Mouse (Mus musculus) limb, embryonic 10.5 days (tissue): Measurements from ENCODE around the gene Elovl4. TPM values are rescaled to one million over a fixed set of nuclear protein-coding genes. Genes with fewer than 3 reads are reported as not detected.
A peak's percentile ranks its signal among the peaks of the same experiment; 100 is the strongest.

ENCODE experiments used
- DNase-seq: peaks from one replicate; pipeline ENCODE4 v3.0.0-alpha.2; 2017; ENCODE audit warnings: low spot score
- H3K27ac ChIP-seq: fragments of 300-500 bp; sonication (generic); 2 replicates; pipeline ENCODE4 v1.5.1; 2016; ENCODE audit warnings: mild to moderate bottlenecking
- H3K27me3 ChIP-seq: fragments of 300-500 bp; sonication (generic); 2 replicates; pipeline ENCODE4 v1.6.1; 2016; ENCODE audit warnings: low read depth, mild to moderate bottlenecking; ENCODE audit not compliant: poor library complexity, severe bottlenecking
- H3K36me3 ChIP-seq: fragments of 300-500 bp; sonication (generic); 2 replicates; pipeline ENCODE4 v1.6.1; 2016; ENCODE audit warnings: mild to moderate bottlenecking, moderate library complexity
- H3K4me1 ChIP-seq: fragments of 300-500 bp; sonication (generic); 2 replicates; pipeline ENCODE4 v1.6.1; 2016
- H3K4me3 ChIP-seq: fragments of 300-500 bp; sonication (generic); 2 replicates; pipeline ENCODE4 v1.5.1; 2016; ENCODE audit warnings: mild to moderate bottlenecking, moderate library complexity
- H3K9me3 ChIP-seq: fragments of 300-500 bp; sonication (generic); replicated peaks from 2 replicates; pipeline ENCODE4 v1.6.1; 2016; ENCODE audit warnings: mild to moderate bottlenecking
- WGBS: fragments of 180-500 bp; shearing (Covaris S2); methylation state at CpG from one replicate; pipeline ENCODE4 v1.1.7; 2016; 5-methylcytosine and 5-hydroxymethylcytosine counted together
- polyA plus RNA-seq: library from polyadenylated mRNA; unstranded; fragments of >200 nt; fragmentation: Nextera tagmentation; extraction: Ambion mirVana; gene quantifications from 2 replicates; pipeline ENCODE4 v1.2.1, GENCODE M21; 2016

Elovl4 gene
- 16.5 and 18.4 TPM in 2 replicates for polyA plus RNA-seq

DNA sequence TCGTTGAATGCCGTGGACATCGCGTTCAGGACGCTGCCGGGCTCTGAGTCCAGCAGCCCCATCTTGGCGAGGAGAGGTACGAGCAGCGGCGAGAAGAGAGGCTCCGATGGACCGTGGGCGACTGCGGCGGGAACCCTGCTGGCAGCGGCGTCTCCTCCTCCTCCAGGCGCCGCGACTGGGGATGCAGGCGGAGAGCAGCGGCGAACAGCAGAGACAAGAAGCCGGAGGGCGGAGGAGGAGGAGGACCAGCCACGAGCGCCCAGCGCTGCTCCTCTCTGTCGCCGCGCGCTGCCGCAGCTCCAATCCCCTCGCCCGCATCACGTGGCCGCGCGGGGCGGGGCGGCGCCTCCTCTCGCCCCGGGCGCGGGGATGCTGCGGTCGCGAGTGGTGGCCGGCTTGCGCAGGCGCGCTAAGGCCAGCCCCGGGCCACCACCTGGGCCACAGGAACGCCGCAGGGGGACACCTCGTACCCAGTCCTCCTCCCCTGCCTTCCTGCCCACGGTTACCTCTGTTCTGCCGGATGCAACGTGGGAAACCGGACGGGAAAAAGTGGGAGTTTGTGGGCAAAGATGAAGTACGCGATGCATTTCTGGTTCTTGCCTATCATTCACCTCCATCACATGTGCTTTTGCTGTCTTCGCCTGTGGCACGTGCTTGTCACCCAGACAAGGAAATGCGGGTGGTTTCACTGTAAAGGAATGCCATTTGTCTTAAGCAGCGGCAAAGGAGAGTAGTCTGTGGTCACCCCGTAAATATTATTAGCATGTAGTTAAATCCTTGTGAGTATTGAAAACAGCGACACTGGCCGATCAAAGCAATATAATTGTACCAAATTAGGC, at the start of gene Elovl4:
Gene Elovl4, minus strand, starts transcription at position 301 of the 839 bp plus-strand sequence.
- H3K9me3 ChIP-seq: no peaks in the 10 kb centered on the region
- H3K27ac ChIP-seq: peak within 1 kb of the TSS; percentile 84
- no peaks in the 10 kb centered on the region for H3K36me3 ChIP-seq
- 2% methylated on average over 65 of the region's 71 CpGs for WGBS
- peak within 1 kb of the TSS; percentile 68 for H3K4me3 ChIP-seq
- peaks cover 23% of the 10 kb centered on the region for H3K4me1 ChIP-seq
- peaks cover 23% of the 10 kb centered on the region for H3K27me3 ChIP-seq
- DNase-seq: peak; percentile 83

DNA sequence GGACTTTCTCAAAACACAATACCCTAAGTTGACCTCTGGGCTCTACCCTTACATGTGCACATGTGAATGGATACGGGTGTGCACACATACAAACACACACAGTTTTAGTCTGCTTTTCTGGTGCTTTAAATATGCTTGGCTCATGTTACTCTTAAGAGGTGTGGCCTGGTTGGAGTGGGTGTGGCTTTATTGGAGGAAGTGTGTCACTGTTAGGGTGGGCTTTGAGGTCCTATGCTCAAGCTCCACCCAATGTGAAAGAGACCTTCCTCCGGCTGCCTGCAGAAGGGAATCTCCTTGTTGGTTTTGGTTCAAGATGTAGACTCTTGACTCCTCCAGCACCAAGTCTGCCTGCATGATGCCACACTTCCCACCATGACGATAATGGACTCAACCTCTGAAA, 46.4 kb upstream of the Elovl4 start:
- 93% methylated on average over 3 of the region's 3 CpGs for WGBS
- no peak for DNase-seq
- H3K27ac ChIP-seq: no peak overlapping the region
- no peak overlapping the region for H3K4me3 ChIP-seq
- H3K27me3 ChIP-seq: no peaks in the 10 kb centered on the region
- peaks cover 92% of the 10 kb centered on the region for H3K36me3 ChIP-seq
- no peaks in the 10 kb centered on the region for H3K4me1 ChIP-seq
- H3K9me3 ChIP-seq: no peaks in the 10 kb centered on the region

- 3% methylated on average over 27 of the region's 27 CpGs for WGBS
- Histone ChIP-seq H3K36me3 (peaks cover 16% of the 10 kb centered on the region), H3K4me3 (peak overlapping the region; percentile 98), H3K4me1 (peaks cover 16% of the 10 kb centered on the region), H3K9me3 (no peaks in the 10 kb centered on the region), H3K27ac (peak overlapping the region; percentile 94), H3K27me3 (no peaks in the 10 kb centered on the region)
- no peak for DNase-seq
Observed at GRCm38 (mm10) chr9:83834748-83835313, 28.8 kb upstream of the Elovl4 start.

GRCm38 (mm10) chr9:83833811-83834747, 28.0 kb upstream of the Elovl4 start, which contains the start of gene Ttk:
Gene Ttk (plus strand): TSS chr9:83834689.
- Histone ChIP-seq H3K27me3 (no peaks in the 10 kb centered on the region), H3K4me1 (peaks cover 16% of the 10 kb centered on the region), H3K27ac (peak within 1 kb of the TSS; percentile 94), H3K9me3 (no peaks in the 10 kb centered on the region), H3K36me3 (peaks cover 10% of the 10 kb centered on the region), H3K4me3 (peak within 1 kb of the TSS; percentile 98)
- DNase-seq: peak; percentile 92
- WGBS: under 1% methylated on average over 38 of the region's 38 CpGs

DNA sequence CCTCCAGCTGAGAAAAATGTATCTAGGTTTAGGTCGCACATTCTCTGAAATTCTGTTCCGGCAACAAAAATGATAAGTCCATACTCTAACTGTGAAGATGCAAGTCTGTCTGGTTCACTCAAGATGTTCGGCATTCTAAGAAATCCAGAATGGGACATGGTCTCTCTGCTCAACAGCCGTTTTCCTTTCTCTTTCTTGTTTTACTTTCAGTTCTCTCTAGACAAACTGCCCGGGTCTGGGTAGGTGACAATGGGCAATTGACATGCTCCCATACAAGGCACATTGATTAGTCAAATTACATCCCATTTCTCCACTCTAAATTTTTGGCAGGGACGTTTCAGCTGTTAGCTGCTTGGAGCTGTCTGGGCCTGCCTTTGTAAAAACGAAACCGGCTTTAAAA, 25.1 kb upstream of the Elovl4 start:
- Histone ChIP-seq H3K27ac (no peak overlapping the region), H3K4me3 (no peak overlapping the region), H3K9me3 (no peaks in the 10 kb centered on the region), H3K27me3 (no peaks in the 10 kb centered on the region), H3K36me3 (0 out of 2 replicates have a peak, but pooled peaks cover 1% of the 10 kb centered on the region), H3K4me1 (peaks cover 16% of the 10 kb centered on the region)
- no peak for DNase-seq
- 77% methylated on average over 8 of the region's 8 CpGs for WGBS

DNA sequence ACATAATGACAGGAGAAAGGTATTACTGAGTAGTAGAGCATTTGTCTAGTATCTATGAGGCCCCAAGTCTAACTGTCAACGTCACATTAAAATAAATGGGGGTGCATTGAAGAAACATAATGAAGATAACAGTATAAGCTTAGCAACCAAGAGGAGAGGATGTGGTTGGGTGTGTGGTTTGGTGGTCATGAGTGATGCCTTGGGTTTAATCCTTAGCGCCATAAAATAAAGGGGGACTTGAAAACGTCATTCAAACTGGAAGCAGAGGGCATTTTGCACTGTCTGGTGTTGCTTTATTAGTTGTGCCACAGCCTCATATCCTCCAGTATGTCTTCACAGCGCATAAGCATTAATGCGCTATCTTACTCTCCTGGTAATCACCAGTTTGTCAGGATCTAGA, 23.8 kb upstream of the Elovl4 start:
- no peak overlapping the region for H3K27ac ChIP-seq
- no peak for DNase-seq
- H3K27me3 ChIP-seq: no peaks in the 10 kb centered on the region
- H3K4me3 ChIP-seq: no peak overlapping the region
- H3K36me3 ChIP-seq: no peaks in the 10 kb centered on the region
- H3K9me3 ChIP-seq: no peaks in the 10 kb centered on the region
- H3K4me1 ChIP-seq: peaks cover 5% of the 10 kb centered on the region
- WGBS: 84% methylated on average over 5 of the region's 5 CpGs

- Histone ChIP-seq H3K4me1 (no peaks in the 10 kb centered on the region), H3K36me3 (no peaks in the 10 kb centered on the region), H3K27ac (no peak overlapping the region), H3K9me3 (no peaks in the 10 kb centered on the region), H3K4me3 (no peak overlapping the region), H3K27me3 (no peaks in the 10 kb centered on the region)
- DNase-seq: no peak
- WGBS: 83% methylated on average over 5 of the region's 5 CpGs
Observed at GRCm38 (mm10) chr9:83822925-83823324, 16.8 kb upstream of the Elovl4 start.

DNA sequence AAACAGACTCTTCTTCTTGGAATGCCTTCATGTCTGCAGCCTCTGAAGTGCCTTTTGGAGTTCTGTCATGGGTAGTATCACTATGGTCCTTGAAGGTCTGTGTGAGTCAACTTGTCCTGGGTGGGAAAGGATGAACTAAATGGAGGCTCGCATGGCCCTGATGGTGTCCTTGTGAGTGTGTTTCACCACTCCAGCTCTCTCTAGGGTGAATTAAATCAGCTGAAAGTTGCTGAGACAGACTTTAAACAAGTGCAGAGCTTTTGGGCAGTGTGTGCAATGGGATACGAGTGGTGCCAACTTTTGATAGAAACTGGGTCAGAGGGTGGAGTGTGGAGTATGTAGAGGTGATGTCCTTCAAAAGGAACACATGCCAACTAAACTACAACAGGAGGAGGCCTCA, 14.9 kb upstream of the Elovl4 start:
- no peak overlapping the region for H3K4me3 ChIP-seq
- no peak overlapping the region for H3K27ac ChIP-seq
- H3K4me1 ChIP-seq: no peaks in the 10 kb centered on the region
- H3K27me3 ChIP-seq: no peaks in the 10 kb centered on the region
- WGBS: 89% methylated on average over 2 of the region's 2 CpGs
- no peaks in the 10 kb centered on the region for H3K36me3 ChIP-seq
- DNase-seq: no peak
- no peaks in the 10 kb centered on the region for H3K9me3 ChIP-seq

DNA sequence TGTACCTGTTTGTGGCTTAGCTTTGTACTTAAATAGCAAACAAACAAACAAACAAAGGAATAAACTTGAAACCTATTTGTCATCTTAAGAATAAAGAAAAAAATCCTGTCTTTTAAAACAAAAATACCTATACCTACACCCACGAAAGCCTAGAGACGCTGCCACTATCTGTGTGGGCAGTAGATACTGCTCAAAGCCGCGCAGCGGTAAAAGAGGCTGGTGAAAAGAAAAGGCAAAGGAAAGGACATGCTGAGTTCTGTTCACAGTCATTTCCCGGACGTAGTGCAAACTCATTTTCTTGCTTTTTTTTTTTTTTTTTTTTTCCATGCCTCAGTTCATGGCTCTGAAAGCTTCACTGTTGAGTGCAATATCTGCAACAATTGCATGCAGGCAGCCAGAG, 13.1 kb upstream of the Elovl4 start:
- H3K4me3 ChIP-seq: no peak overlapping the region
- no peak for DNase-seq
- H3K27me3 ChIP-seq: no peaks in the 10 kb centered on the region
- WGBS: 90% methylated on average over 7 of the region's 7 CpGs
- H3K27ac ChIP-seq: no peak overlapping the region
- H3K36me3 ChIP-seq: no peaks in the 10 kb centered on the region
- H3K9me3 ChIP-seq: no peaks in the 10 kb centered on the region
- H3K4me1 ChIP-seq: no peaks in the 10 kb centered on the region

DNA sequence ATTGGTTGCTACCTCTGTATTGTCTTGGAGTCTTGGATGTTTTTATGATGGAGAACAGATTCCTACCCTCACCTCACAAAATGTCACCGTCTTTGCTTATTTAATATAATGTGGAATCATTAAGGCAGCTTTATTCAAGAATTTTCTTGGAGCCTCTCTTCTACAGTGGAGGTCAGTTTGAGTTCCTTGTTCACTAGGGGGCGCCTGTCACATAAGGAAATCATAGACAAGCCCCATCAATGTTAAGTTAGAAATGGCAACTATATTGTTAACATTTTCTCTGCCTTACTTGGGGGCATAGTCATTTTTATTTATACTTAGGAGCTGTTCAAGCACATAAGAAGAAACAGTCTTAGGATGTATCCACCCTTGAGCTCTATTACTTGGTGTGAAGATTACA, 1.5 kb upstream of the Elovl4 start:
- Histone ChIP-seq H3K27me3 (peaks cover 23% of the 10 kb centered on the region), H3K9me3 (no peaks in the 10 kb centered on the region), H3K36me3 (no peaks in the 10 kb centered on the region), H3K27ac (no peak overlapping the region), H3K4me3 (no peak overlapping the region), H3K4me1 (peaks cover 23% of the 10 kb centered on the region)
- DNase-seq: no peak
- 8% methylated on average over 2 of the region's 2 CpGs for WGBS

- peak; percentile 47 for DNase-seq
- Histone ChIP-seq H3K9me3 (no peaks in the 10 kb centered on the region), H3K36me3 (no peaks in the 10 kb centered on the region), H3K4me1 (peaks cover 23% of the 10 kb centered on the region), H3K4me3 (peak overlapping the region; percentile 68), H3K27me3 (peaks cover 23% of the 10 kb centered on the region), H3K27ac (peak overlapping the region; percentile 84)
- under 1% methylated on average over 37 of the region's 37 CpGs for WGBS
Observed at GRCm38 (mm10) chr9:83805164-83805976, 707 bp downstream of the Elovl4 start.

DNA sequence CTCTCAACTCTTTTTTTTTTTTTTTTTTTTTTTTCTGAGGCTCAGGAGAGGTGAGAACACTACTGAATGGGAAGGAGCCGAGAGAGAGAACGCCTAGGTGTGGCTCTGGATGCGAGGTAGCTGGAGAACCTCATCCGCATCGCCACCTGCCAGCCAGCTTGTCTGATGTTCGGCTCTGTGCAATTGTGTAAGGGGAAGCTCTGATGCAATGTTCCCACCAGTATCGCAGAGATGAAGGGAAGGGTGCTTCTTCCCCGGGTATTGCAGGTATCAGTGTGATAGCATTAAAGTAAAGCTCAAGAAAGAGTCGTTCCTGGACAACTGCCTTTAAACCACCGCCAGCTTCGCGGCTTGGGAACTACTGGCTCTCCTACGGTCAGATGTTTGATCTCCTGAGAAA, 1.7 kb downstream of the Elovl4 start:
- Histone ChIP-seq H3K4me1 (peaks cover 23% of the 10 kb centered on the region), H3K36me3 (no peaks in the 10 kb centered on the region), H3K27ac (no peak overlapping the region), H3K9me3 (no peaks in the 10 kb centered on the region), H3K27me3 (peaks cover 23% of the 10 kb centered on the region), H3K4me3 (peak overlapping the region; percentile 68; the same call in 1 of the 2 replicates)
- WGBS: 62% methylated on average over 13 of the region's 13 CpGs
- DNase-seq: no peak
